Mouse (Mus musculus) erythroid progenitor cell, adult 5-6 weeks (primary cell): ENCODE measurements around the gene Ccdc115. TPM values are rescaled to one million over a fixed set of nuclear protein-coding genes. Genes with fewer than 3 reads are reported as not detected.

ENCODE experiments used
- ATAC-seq: replicated peaks from 2 replicates; pipeline ENCODE4 v1.8.0; 2016; ENCODE audit warnings: moderate number of reproducible peaks, mild to moderate bottlenecking, moderate TSS enrichment, inconsistent platforms; ENCODE audit not compliant: poor library complexity, low FRiP score, severe bottlenecking
- total RNA-seq, 2 experiments: library from RNA; stranded (forward) in 1 of 2; stranded (reverse) in 1 of 2; fragments of 150-400 nt in 1 of 2; fragments of 186-747, 209-891 nt in 1 of 2; gene quantifications; 2 replicates each; pipeline versions ENCODE4 v1.2.3 to v1.2.4; 2015 to 2017; ENCODE audit warnings: low replicate concordance in 2 of 2

The Ccdc115 gene
- total RNA-seq (2015; ENCODE audit: low replicate concordance), result 3.2 and 5.0 TPM in 2 replicates
- 4.6 and 8.3 TPM in 2 replicates for total RNA-seq (2017; ENCODE audit: low replicate concordance)

DNA sequence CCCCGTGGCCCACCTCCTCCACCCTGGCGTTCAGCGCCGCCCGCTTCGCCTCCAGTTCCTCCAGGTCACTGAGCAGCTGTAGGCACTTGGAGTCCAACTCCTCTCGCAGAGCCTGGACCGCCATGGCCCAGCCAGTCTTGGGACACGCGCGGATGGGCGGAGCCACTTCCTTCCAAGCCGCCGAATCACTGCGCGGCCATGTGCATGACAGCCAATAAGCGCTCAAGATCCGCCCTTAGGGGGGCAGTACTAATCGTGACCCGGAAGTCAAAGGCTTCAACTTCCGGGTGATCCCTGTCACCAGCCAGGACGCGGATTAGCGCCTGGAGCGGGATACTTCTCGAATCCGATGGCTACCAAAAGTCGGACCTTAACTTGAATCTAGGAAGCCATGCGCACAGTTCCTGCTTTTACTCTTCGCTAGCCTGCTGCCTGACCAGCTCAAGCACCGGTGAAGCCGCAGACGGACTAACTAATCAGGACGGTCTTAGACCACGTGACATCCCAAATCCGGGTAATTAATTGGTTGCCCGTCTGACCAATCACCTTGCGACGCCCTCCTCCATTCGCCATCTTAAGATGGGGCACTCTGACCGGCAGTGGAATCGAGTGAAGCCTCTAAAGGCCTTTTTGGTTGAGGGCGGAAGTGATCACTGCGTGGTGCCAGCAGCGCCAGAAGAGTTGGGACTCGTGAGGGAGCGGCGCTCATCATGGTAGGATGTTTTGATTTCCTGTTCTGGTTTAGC, at the start of gene Ccdc115, which contains the start of gene Imp4:
Ccdc115 (minus strand) TSS at position 458 of the 746 bp plus-strand sequence.
Imp4 (plus strand) TSS at position 637 of the 746 bp plus-strand sequence.
- peak; percentile 91 for ATAC-seq

DNA sequence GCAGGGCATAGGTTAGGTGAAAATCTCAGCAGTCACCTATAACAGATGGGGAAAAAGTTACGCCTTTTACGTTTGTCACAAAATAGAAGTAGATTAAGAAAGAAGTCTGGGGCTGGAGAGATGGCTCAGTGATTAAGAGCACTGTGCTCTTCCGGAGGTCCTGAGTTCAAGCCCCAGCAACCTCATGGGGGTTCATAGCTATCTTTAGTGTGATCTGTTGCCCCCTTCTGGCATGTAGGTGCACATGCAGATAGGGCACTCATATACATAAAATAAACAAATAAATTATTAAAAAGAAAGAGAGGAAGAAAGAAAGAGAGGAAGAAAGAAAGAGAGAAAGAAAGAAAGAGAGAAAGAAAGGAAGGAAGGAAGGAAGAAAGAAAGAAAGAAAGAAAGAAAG, 47.9 kb upstream of the Ccdc115 start:
- no peak for ATAC-seq

DNA sequence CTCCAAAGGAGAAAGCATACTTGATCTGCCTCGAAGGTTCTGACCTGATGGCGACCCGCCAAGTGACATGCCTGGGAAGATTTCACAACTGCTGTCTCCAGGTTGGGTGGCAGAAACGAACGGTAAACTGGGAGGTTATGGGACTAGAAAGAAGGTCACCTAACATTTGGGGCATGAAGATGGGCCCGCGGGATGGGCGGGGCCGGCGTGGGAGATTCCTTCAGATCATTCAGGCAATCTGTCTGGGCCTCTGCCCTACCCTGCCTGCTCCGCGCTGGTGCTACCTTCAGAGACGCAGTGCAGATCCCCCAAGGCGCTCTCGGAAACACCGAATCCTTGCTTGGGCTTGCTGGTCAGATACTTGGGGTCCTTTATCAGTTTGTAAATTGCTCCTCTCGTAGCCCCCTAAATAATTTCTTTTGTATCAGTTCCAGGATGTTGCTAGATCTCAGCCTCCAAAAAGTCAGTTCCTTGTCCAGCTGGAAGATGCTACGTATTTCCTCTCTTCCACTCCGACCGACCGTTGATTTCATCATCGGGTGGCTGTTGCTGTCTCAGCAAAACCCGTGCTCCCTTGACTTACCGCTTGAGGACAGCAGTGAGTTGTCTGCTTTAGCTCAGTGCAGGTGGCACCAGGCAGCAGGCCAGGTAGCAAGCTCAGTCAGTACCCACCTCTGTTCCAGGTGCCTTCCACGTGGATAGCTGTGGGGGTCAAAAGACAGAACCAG, 46.2 kb upstream of the Ccdc115 start:
- ATAC-seq, result peak; percentile 78

DNA sequence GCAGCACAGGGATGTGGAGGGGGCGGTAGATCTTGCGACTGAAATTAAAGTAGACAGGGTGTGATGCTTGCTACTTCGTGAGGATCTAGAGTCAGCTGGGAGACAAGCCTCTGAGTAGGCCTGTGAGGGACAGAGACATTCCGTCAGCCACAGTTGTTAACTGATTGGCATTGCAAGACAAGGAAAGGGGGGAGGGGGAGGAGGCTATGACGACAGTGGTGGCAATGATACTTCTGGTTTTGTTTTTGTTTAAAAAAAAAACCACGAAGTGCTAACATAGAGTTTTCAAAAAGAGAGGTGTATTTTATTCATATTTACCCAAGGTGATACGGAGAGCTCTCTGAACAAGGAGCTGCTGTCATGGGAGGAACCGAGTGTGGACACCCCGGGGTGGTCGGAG, 45.0 kb upstream of the Ccdc115 start:
- ATAC-seq, result no peak

DNA sequence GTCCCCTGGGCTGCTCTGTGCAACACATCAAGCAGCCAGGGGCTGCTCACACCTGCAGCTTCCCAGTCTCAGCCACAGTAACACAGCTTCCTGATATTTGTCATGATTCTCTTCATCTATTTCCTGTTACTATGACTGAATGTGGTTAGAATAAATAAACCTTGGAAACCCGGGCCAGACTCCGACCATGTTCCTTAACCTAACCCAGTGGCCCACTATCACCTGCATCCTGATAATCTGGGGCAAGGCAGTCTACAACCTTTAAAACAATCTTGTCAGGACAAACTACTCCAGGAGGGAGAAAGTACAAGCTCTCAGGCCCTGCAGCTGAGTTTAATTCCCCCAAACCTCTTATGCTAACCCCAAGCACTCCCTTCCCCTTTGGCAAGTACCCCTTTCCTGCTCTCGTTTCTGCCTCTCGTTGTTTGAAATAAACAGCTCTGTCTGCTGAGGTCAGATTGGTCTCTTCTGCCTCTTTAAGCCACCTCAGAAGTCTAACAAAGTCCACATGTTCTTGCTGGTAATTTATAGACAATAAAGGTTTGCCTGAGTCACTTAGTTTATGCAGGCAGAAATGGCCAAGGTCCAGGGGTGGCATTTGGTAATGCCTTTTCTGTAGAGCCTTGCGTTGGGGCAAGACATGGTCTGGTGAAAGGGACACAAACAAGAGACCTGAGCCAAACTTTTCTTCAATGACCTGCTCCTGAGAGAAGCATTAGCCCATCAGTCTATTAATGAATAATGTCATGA, 42.6 kb upstream of the Ccdc115 start:
- no peak for ATAC-seq

DNA sequence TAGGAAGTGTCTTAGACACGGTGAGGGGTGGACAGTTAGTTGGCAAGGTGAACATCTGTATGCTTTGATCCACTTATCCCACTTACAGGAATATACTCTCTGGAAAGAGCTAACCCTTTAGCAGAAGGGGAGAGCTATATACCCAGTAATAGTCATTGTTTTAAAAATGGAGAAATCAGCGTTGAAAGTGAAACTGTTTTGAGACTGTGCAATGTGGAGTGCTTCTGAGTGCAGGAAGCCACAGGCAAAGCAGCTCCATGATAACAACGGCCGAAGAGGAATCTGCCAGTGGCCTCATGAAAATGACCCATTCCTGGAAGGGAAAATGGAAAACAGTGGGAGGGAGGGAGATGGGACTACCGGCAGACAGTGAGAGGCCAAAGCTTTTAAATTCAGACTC, 41.3 kb upstream of the Ccdc115 start:
- ATAC-seq, result no peak

DNA sequence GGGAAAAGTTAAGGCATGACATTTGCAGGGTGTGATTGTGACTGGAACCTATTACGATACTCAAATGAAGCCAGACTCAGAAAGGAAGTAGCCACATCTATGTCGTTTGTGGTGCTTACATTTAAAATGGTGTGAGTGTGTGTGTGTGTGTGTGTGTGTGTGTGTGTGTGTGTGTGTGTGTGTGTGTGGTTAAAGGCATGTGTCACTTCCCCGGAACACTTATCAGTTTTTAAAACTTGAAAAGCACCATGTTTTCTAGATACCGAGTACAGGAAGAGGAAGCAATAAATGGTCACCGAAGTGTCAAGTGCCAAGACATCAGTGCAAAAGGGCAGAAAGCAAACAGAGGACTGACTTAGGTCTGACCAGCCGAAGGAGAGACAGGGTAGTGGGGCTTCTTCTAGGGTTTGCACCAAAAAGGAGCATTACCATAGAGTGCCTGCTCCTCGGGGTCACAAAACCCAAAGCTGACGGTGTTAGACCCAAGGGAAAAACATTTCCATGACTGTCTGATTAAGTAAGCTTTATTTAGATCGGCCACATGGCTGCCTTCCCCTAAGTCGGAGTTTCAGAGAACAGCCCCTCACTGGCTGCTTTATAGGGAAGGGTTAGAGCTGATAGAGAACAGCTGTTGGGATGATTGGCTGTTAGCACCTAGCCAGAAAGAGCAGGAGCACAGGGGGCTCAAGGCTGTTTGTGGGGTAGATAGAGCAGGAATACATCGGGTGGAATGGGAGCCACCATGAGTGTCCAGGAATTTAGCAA, 39.6 kb upstream of the Ccdc115 start:
- ATAC-seq, result no peak

DNA sequence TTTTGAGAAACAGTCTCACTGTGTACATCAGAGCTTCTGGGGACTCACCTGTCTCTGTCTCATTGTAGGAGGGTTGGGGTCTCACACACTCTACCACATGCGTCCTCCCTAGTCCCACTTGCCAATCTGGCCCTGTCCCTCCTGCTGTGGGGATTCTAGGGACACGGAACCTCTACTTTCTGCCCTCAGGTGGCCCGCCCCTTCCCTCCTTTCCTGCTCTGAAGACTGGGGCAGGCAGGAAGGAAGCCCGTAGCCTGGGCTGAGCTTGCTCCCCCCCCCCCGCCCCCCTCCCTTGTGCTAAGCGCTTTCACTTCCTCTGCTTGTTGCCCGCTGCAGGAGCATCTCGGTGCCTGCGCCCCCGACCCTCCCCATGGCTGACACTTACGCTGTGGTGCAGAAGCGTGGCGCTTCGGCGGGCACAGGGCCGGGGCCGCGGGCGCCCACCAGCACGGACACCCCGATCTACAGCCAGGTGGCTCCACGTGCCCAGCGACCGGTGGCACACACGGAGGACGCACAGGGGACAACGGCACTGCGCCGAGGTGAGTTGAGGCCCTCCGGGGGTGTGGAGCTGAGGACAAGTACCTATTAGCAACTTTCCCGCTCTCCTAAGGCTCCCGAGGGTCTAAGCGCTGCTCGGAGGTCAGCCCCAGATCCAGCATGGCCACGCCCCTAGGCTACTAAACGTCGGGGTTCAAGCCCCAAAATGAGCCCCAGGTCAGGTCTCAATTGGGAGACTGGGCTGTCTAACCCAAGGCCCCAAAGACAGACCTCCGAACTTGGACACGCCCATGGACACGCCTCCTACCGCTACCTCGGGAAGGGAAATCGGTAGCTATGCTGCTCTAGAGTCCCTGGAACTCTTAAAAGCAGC, 33.2 kb upstream of the Ccdc115 start:
- peak; percentile 76 for ATAC-seq

DNA sequence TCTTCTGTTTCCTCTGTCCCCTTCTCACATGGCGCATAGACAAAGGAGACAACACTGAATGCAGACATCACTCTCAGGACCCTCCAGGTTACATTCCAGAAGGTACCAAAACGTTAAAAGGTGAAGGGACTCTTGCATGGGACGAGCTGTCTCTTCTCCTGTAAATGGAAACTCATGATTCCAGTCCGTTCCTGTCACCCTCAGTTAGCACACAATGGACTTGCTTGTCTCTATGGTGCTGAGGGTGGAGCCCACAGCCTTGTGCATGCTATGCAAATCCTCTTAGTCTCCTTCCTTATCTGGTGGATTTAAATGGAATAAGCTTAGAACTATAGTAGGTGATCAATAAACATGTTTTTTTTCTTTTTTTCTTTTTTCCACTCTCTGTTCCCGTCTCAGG, 30.3 kb upstream of the Ccdc115 start:
- ATAC-seq, result no peak

DNA sequence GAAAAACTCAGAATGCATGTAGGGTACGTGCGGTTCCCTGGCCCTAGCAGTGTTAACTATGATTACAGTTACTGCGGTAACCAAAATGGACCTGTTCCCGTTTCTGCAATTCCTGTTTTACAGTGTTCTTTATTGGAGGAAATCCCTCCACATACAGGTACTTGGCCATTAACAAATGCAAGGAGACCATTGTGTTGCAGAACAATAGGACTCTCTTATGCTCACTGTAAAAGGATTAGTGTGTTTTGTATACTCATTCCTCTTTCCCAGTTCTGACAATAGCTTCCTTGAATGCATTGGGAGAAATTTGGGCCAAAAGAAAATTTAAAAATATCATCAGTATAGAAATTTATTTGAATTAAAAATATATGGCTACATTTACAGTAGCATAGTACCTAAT, 29.0 kb upstream of the Ccdc115 start:
- ATAC-seq, result no peak

DNA sequence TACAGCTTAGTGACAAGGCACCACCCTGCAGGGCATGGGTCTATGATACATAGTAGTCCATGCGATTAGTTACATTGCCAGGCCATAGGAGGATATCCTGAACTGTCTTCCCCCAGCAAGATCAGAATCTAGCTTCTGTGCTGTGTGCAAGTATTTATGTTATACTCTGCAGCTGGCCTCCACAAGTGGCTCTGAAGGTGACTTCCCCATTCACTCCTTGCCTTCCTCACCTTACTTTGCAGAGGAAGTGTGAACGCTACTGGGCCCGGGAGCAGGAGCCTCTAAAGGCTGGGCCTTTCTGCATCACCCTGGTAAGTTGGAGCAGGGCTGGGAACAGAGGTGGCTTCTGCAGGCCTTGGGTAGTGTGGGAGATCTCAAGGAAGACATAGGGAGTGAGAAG, 28.6 kb upstream of the Ccdc115 start:
- no peak for ATAC-seq

DNA sequence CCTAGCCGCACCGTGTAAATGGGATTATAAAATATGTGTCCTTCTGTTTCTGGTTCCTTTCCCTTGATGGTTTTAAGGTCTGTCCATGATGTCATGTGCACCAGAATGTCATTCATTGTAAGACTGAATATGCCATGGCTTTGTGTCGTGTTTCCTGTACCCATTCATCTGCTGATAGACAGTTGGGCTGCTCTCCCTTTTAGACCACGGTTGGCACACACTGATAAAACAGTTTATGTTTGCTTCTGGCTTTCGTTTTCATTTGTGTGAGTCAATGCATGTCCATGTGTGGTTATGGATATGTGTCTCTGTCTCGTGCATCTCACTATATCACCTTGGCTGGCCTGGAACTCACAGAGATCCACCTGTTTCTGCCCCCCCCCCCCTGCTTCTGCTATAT, 26.0 kb upstream of the Ccdc115 start:
- peak; percentile 35; the same call in 1 of the 2 replicates for ATAC-seq

DNA sequence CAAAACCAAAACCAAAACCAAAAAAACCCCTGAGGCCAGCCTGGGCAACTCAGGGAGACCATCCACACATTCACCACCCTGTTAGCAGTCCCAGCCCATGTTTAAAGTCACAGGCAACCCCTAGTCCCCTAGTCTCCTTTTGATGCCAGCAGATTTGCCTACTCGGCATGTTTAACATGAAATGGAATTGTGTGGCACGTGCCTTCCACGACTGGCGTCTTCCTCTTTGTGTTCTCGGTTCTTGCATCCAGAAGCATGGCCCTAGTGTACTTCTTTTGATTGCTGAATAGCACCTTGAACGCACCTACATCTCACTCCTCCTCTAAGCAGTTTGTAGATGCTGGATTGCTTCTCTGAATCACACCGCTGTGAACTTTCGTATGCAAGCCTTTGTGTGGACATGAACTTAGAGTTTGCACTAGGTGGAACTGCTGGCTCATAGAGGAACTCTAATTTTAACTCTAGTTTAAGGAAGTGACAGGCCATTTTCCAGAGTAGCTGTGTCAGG, 24.9 kb upstream of the Ccdc115 start:
- ATAC-seq, result no peak

DNA sequence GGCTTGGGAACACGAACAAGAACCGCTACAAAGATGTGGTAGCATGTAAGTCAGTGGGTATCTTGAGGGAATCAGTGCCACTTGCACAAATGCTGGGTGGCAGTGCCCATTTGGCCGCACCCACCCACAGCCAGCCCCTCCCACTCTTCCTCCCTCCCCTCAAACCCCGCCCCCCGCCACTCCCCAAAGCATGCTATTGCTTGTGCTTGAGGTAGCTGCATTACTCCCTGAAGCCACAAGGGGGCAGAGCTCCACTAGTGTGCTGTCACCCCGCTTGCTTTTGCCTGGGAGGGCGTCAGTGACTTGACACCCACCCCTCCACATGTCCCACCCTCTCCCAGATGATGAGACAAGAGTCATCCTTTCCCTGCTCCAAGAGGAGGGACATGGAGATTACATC, 23.3 kb upstream of the Ccdc115 start:
- peak; percentile 44 for ATAC-seq

DNA sequence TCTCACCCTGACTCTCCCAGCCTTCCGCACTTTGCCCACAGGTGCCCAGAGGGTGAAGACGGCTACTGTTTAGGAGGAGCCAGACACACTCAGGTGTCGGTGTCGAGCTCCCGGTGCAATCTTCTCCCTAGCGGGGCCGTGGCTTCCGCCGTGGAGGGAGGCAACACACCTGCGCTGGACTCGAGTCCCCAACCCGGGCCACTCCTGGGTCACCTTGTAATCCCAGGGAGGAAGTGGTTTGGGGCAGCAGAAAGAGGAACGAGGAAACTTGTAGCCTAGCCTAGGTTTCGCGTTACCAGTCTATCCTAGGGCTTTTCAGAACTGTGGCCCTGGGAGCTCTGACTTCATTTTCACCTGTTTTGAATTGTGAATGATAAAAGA, 20.6 kb upstream of the Ccdc115 start:
- peak; percentile 26; the same call in 1 of the 2 replicates for ATAC-seq

DNA sequence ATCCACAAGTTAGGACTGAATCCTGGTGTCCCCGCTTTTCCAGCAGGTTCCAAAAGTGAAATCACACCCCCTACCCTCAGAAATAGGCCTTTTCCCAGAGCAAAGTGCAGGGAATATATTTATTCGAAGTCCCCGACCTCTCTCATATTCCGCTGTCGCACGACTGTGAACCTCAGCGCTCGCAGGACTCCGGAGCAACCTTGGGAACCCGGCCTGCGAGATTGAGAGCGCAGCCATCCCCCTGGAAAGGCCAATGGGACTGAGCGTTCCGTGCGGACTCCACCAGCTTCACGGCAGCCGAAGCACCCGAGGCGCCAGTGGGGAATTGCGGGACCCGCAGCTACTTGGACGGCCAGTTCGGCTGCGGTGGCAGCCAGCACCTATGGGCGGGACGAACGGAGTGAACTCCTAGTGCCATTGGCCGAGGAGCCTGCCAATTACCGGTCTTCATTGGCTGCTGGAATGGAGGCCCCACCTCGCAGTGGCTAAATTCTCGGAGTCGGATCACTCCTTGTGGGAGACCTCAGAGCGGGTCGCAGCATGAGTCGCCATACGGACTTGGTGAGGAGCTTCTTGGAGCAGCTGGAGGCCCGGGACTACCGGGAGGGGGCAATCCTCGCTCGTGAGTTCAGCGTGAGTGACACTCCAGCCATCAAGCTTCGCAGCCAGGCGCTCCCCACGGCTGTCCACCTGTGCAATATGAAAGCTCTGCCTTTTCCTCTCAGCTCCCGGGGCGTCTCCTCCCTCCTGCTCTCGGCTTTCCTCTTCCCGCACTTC, 20.0 kb upstream of the Ccdc115 start, which contains the start of gene Ptpn18:
Ptpn18 (plus strand) TSS at position 479 of the 777 bp plus-strand sequence.
- peak; percentile 93 for ATAC-seq

DNA sequence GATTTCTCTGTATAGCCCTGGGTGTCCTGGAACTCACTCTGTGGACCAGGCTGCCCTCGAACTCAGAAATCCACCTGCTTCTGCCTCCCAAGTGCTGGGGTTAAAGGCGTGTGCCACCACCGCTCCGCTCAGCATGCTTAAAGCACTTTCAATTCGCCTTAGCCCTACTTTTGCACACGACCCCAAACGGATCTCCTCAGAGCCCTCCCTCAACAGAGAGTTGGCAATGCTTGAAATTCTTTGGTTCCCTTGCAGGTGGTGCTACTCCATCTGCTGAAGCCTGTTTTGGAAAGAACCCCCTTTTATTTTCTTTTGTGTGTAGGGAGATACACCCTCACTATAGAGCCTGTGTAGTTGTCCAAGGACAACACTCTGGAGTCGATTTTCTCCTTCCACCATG, 19.0 kb upstream of the Ccdc115 start:
- ATAC-seq, result no peak

DNA sequence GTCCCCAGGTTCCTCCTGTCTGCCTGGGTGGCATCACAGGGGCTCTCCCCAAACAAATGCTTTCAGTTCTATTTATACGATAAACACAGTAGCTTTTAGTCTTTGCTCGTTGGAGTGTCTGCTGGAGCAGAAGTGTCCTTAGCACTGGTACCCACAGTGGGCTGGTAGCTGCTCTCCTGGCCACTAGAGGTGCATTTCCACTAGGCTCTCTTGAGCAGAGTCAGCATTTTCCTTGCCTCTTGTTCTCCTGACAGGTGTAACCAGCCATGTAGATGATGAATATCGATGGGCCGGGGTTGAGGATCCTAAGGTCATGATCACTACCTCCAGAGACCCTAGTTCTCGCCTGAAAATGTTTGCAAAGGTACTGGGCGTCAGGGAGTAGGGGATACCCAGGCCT, 3.7 kb upstream of the Ccdc115 start:
- ATAC-seq, result no peak
